Mouse (Mus musculus): ENCODE results near the gene Tmod3. TPM values are rescaled to one million over a fixed set of nuclear protein-coding genes. Genes with fewer than 3 reads are reported as not detected.
A peak's percentile ranks its signal among the peaks of the same experiment; 100 is the strongest.

The Tmod3 gene
- polyA plus RNA-seq, 1 experiment from 2014 or later: 106 TPM

- Histone ChIP-seq H3K4me2 (ENCODE audit: low read depth, low read length) (no peak overlapping the region), H3K4me3 (ENCODE audit: low read depth, low read length) (no peak overlapping the region), H3K4me1 (ENCODE audit: control insufficient read depth, insufficient read depth, low read length) (no peaks in the 10 kb centered on the region), H3K27ac (replicated peaks; ENCODE audit: low read depth, low read length) (no peak overlapping the region), H3K36me3 (replicated peaks; ENCODE audit: control insufficient read depth, insufficient read depth, low read depth, low read length) (no peaks in the 10 kb centered on the region; the same call in 1 of the 2 replicates), H3K27me3 (ENCODE audit: control insufficient read depth, insufficient read depth, low read length) (no peaks in the 10 kb centered on the region), H3K9ac (replicated peaks; ENCODE audit: low read length) (no peak overlapping the region), H3K9me3 (replicated peaks; ENCODE audit: control insufficient read depth, low read length) (no peaks in the 10 kb centered on the region)
- ATAC-seq (replicated peaks; ENCODE audit: insufficient number of reproducible peaks, low FRiP score, low TSS enrichment, low read depth) (no peak), DNase-seq (ENCODE audit: low spot score) (no peak)
- WGBS: 85% methylated on average over 15 of the region's 15 CpGs
Observed at GRCm38 (mm10) chr9:75589850-75590790, 30.7 kb upstream of the Tmod3 start.

- Histone ChIP-seq H3K4me2 (ENCODE audit: low read depth, low read length) (no peak overlapping the region), H3K9ac (replicated peaks; ENCODE audit: low read length) (no peak overlapping the region), H3K4me1 (ENCODE audit: control insufficient read depth, insufficient read depth, low read length) (no peaks in the 10 kb centered on the region), H3K27ac (replicated peaks; ENCODE audit: low read depth, low read length) (no peak overlapping the region), H3K9me3 (replicated peaks; ENCODE audit: control insufficient read depth, low read length) (no peaks in the 10 kb centered on the region), H3K4me3 (ENCODE audit: low read depth, low read length) (no peak overlapping the region), H3K36me3 (replicated peaks; ENCODE audit: control insufficient read depth, insufficient read depth, low read depth, low read length) (no peaks in the 10 kb centered on the region), H3K27me3 (ENCODE audit: control insufficient read depth, insufficient read depth, low read length) (no peaks in the 10 kb centered on the region)
- ATAC-seq (replicated peaks; ENCODE audit: insufficient number of reproducible peaks, low FRiP score, low TSS enrichment, low read depth) (no peak), DNase-seq (ENCODE audit: low spot score) (peak; percentile 64)
- 46% methylated on average over 7 of the region's 7 CpGs for WGBS
Observed at GRCm38 (mm10) chr9:75581694-75582350, 22.4 kb upstream of the Tmod3 start.

- Histone ChIP-seq H3K4me1 (ENCODE audit: control insufficient read depth, insufficient read depth, low read length) (no peaks in the 10 kb centered on the region), H3K9me3 (replicated peaks; ENCODE audit: control insufficient read depth, low read length) (no peaks in the 10 kb centered on the region), H3K27me3 (ENCODE audit: control insufficient read depth, insufficient read depth, low read length) (no peaks in the 10 kb centered on the region), H3K4me2 (ENCODE audit: low read depth, low read length) (no peak overlapping the region), H3K4me3 (ENCODE audit: low read depth, low read length) (no peak overlapping the region), H3K27ac (replicated peaks; ENCODE audit: low read depth, low read length) (no peak overlapping the region), H3K36me3 (replicated peaks; ENCODE audit: control insufficient read depth, insufficient read depth, low read depth, low read length) (no peaks in the 10 kb centered on the region), H3K9ac (replicated peaks; ENCODE audit: low read length) (no peak overlapping the region)
- no peak for DNase-seq (ENCODE audit: low spot score)
- ATAC-seq (replicated peaks; ENCODE audit: insufficient number of reproducible peaks, low FRiP score, low TSS enrichment, low read depth): no peak
- WGBS: 93% methylated on average over 6 of the region's 6 CpGs
Observed at GRCm38 (mm10) chr9:75579321-75579720, 19.9 kb upstream of the Tmod3 start.

- DNase-seq (ENCODE audit: low spot score) (no peak), ATAC-seq (replicated peaks; ENCODE audit: insufficient number of reproducible peaks, low FRiP score, low TSS enrichment, low read depth) (no peak)
- 83% methylated on average over 5 of the region's 5 CpGs for WGBS
- H3K4me3 ChIP-seq (ENCODE audit: low read depth, low read length): no peak overlapping the region
- H3K4me2 ChIP-seq (ENCODE audit: low read depth, low read length): no peak overlapping the region
- H3K4me1 ChIP-seq (ENCODE audit: control insufficient read depth, insufficient read depth, low read length): no peaks in the 10 kb centered on the region
- no peaks in the 10 kb centered on the region for H3K27me3 ChIP-seq (ENCODE audit: control insufficient read depth, insufficient read depth, low read length)
- H3K36me3 ChIP-seq (replicated peaks; ENCODE audit: control insufficient read depth, insufficient read depth, low read depth, low read length): no peaks in the 10 kb centered on the region
- H3K9me3 ChIP-seq (replicated peaks; ENCODE audit: control insufficient read depth, low read length): no peaks in the 10 kb centered on the region
- H3K27ac ChIP-seq (replicated peaks; ENCODE audit: low read depth, low read length): no peak overlapping the region
- no peak overlapping the region for H3K9ac ChIP-seq (replicated peaks; ENCODE audit: low read length)
Observed at GRCm38 (mm10) chr9:75571036-75571942, 11.8 kb upstream of the Tmod3 start.

GRCm38 (mm10) chr9:75568399-75568798, 8.9 kb upstream of the Tmod3 start:
- H3K27me3 ChIP-seq (ENCODE audit: control insufficient read depth, insufficient read depth, low read length): no peaks in the 10 kb centered on the region

GRCm38 (mm10) chr9:75564892-75565291, 5.4 kb upstream of the Tmod3 start:
- 82% methylated on average over 6 of the region's 6 CpGs for WGBS
- Histone ChIP-seq H3K27ac (replicated peaks; ENCODE audit: low read depth, low read length) (no peak overlapping the region), H3K9ac (replicated peaks; ENCODE audit: low read length) (no peak overlapping the region), H3K4me1 (ENCODE audit: control insufficient read depth, insufficient read depth, low read length) (no peaks in the 10 kb centered on the region), H3K9me3 (replicated peaks; ENCODE audit: control insufficient read depth, low read length) (no peaks in the 10 kb centered on the region), H3K36me3 (replicated peaks; ENCODE audit: control insufficient read depth, insufficient read depth, low read depth, low read length) (no peaks in the 10 kb centered on the region), H3K4me3 (ENCODE audit: low read depth, low read length) (no peak overlapping the region), H3K4me2 (ENCODE audit: low read depth, low read length) (no peak overlapping the region), H3K27me3 (ENCODE audit: control insufficient read depth, insufficient read depth, low read length) (no peaks in the 10 kb centered on the region)
- DNase-seq (ENCODE audit: low spot score) (no peak), ATAC-seq (replicated peaks; ENCODE audit: insufficient number of reproducible peaks, low FRiP score, low TSS enrichment, low read depth) (no peak)

More at GRCm38 (mm10) chr9:75568399-75568798, 8.9 kb upstream of the Tmod3 start:
- ATAC-seq (replicated peaks; ENCODE audit: insufficient number of reproducible peaks, low FRiP score, low TSS enrichment, low read depth) (no peak), DNase-seq (ENCODE audit: low spot score) (no peak)
- no peak overlapping the region for H3K9ac ChIP-seq (replicated peaks; ENCODE audit: low read length)
- no peaks in the 10 kb centered on the region for H3K4me1 ChIP-seq (ENCODE audit: control insufficient read depth, insufficient read depth, low read length)
- H3K27ac ChIP-seq (replicated peaks; ENCODE audit: low read depth, low read length): no peak overlapping the region
- no peak overlapping the region for H3K4me2 ChIP-seq (ENCODE audit: low read depth, low read length)
- no peaks in the 10 kb centered on the region for H3K9me3 ChIP-seq (replicated peaks; ENCODE audit: control insufficient read depth, low read length)
- H3K4me3 ChIP-seq (ENCODE audit: low read depth, low read length): no peak overlapping the region
- H3K36me3 ChIP-seq (replicated peaks; ENCODE audit: control insufficient read depth, insufficient read depth, low read depth, low read length): no peaks in the 10 kb centered on the region
- 89% methylated on average over 6 of the region's 6 CpGs for WGBS

GRCm38 (mm10) chr9:75563622-75564021, 4.2 kb upstream of the Tmod3 start:
- H3K9ac ChIP-seq (replicated peaks; ENCODE audit: low read length): no peak overlapping the region
- WGBS: 91% methylated on average over 6 of the region's 6 CpGs
- H3K36me3 ChIP-seq (replicated peaks; ENCODE audit: control insufficient read depth, insufficient read depth, low read depth, low read length): no peaks in the 10 kb centered on the region
- no peaks in the 10 kb centered on the region for H3K4me1 ChIP-seq (ENCODE audit: control insufficient read depth, insufficient read depth, low read length)
- no peak overlapping the region for H3K4me2 ChIP-seq (ENCODE audit: low read depth, low read length)
- DNase-seq (ENCODE audit: low spot score) (no peak), ATAC-seq (replicated peaks; ENCODE audit: insufficient number of reproducible peaks, low FRiP score, low TSS enrichment, low read depth) (no peak)
- H3K9me3 ChIP-seq (replicated peaks; ENCODE audit: control insufficient read depth, low read length): no peaks in the 10 kb centered on the region
- no peaks in the 10 kb centered on the region for H3K27me3 ChIP-seq (ENCODE audit: control insufficient read depth, insufficient read depth, low read length)
- H3K27ac ChIP-seq (replicated peaks; ENCODE audit: low read depth, low read length): no peak overlapping the region
- no peak overlapping the region for H3K4me3 ChIP-seq (ENCODE audit: low read depth, low read length)
